Mouse (Mus musculus): ENCODE measurements around the gene Arap2.
"Not testable (repeated sequence)": the region's sequence is repeated elsewhere in the genome, so short reads cannot be mapped to it uniquely, and the experiment has no call there.

Gene Arap2

DNA sequence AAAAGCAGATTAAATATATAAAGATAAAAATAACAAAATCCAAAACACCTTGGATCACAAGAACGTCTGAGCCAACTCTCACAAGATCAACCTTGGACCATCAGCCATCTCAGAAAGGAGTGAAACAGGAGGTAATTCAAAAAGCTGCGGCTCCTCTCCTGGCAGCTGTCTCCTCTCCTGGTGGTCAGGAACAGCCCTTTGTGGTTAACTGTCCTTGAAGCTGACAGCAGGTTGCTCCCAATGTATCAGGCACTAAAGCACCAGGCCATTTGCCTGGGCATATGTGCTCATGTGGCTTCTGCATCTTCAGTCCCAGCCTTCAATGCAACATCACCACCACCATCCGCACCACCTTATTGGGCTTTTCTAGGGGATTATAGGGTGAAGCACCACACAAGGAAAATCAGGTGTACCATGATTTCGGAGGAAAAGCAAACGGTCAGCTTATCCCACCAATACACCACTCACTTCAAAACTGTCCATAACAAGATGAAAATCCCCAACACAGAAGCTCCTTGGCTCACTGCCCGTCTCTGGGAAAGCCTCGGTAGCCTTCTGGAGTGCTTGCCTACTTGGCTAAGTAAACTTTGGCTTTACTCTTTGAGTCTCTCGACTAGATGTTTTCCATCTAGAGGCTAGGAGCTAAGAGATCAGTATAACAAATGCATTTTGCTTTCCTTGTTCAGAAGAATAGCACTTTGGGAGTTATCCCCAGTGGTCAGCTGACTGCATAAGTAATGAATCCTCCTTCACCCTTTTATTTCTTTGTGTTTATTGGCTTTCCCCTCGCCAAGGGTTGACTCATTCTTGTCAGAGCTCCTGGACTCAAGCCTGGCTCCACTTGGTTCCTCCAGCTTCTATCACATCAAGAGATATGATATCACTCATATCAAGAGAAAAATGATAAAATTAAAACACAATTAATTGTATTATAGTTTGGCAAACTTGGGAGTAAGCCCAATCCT, 26.2 kb downstream of the Arap2 start:
- no peak for DNase-seq

GRCm38 (mm10) chr5:62730573-62730972, 35.4 kb downstream of the Arap2 start:
- not testable (repeated sequence) for DNase-seq

- DNase-seq, result no peak
Observed at GRCm38 (mm10) chr5:62725551-62725950, 40.4 kb downstream of the Arap2 start.

DNA sequence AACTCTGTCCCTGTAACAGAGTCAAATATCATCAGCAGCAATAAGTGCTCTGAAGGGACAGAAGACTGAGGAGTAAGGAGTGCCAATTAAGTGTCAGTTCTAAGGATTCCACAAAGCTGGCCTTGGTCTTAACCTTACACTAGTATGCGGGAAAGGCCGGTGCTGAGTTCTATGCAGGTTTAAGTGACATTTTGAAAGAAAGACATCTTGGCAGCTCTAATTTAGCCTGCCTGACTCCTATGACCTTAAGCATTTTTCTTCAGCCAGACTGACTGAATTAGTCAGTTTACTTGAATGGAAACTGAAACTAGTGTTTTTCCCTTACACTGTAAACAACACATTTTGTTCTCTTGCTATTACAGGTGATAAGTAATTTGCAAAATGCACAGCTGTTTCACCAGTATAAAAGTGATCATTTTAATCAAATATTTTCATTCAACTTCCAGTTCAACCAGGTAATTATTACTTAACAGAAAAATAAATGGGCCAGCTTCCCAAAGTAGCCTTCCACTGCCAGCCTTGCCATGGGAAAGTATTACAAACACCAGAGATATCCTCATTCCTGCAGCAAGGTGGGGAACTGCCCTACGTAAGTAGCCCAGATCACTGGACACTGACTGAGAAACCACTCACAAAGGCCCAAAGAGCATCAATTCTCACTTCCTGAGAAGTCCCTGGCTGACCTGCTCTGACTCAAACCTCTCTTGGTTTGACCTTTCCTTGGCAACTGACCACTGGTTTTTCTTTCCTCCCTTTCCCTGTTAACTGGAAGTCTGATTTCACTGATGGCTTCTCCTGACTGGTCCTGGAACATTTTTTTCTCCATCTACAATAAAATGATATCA, 42.5 kb downstream of the Arap2 start:
- DNase-seq, result no peak

- DNase-seq, result no peak
Observed at GRCm38 (mm10) chr5:62716468-62716867, 49.5 kb downstream of the Arap2 start.

- DNase-seq, result no peak
Observed at GRCm38 (mm10) chr5:62715977-62716376, 50.0 kb downstream of the Arap2 start.

DNA sequence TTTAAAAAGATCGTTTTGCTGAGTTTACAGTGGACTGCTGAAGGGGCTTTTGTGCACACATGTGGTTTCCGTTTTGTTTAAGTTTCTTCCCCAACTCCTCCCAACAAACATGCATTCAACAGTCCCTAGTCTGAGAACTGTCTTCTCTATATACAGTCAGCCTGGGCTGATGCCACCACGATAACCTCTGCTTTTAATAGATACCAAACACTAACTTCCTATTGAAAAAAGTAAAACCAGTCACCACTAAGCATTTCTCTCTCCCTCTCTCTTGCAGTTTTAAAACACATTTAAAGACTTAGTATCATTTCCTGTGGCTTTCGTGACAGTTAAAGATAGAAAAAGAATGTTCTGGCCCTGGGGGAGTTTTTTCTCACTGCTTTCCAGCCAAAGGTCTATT, 50.5 kb downstream of the Arap2 start:
- DNase-seq, result no peak

GRCm38 (mm10) chr5:62710955-62711354, 55.0 kb downstream of the Arap2 start:
- no peak for DNase-seq

- DNase-seq, result peak; percentile 59
Observed at GRCm38 (mm10) chr5:62706900-62707299, 59.1 kb downstream of the Arap2 start.

DNA sequence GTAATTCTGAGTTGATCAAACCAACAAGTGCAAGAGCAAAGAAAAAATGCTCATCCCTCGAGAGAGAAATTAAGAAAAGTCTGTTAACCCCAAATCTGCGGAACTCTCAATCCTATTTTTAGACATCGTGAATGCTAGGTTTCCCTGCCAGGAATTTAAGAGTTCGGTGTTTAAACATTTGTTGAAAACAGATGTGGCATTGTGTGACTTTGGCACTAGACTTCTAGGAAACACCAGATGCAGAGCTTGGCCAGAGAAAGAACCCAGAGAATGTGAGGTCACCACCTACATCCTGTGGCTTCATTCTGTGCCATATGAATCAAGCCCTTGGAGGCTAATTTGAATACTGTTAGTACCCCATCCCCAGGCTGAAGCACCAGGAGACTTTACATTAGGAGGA, 76.0 kb downstream of the Arap2 start:
- DNase-seq, result peak; percentile 20

DNA sequence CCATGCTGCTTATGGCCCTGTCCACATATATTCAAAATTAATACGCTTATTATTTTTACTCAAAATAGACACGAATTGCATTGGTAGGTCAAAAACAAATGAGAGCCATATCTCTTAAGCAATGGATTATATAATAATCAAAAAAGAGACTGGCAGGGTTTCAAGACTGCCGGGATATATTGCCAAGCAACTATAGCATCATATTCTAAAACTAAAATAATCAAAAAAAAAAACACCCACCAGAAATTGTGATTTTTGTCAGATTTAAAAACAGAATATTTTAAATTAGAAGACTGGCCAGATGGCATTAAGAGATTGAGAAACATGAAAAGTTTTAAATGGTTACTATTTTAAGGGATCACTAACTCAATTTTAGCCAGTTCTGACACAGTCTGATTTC, 82.2 kb downstream of the Arap2 start:
- DNase-seq, result no peak

- DNase-seq, result no peak
Observed at GRCm38 (mm10) chr5:62683207-62683606, 82.8 kb downstream of the Arap2 start.

- no peak for DNase-seq
Observed at GRCm38 (mm10) chr5:62677390-62677789, 88.6 kb downstream of the Arap2 start.

DNA sequence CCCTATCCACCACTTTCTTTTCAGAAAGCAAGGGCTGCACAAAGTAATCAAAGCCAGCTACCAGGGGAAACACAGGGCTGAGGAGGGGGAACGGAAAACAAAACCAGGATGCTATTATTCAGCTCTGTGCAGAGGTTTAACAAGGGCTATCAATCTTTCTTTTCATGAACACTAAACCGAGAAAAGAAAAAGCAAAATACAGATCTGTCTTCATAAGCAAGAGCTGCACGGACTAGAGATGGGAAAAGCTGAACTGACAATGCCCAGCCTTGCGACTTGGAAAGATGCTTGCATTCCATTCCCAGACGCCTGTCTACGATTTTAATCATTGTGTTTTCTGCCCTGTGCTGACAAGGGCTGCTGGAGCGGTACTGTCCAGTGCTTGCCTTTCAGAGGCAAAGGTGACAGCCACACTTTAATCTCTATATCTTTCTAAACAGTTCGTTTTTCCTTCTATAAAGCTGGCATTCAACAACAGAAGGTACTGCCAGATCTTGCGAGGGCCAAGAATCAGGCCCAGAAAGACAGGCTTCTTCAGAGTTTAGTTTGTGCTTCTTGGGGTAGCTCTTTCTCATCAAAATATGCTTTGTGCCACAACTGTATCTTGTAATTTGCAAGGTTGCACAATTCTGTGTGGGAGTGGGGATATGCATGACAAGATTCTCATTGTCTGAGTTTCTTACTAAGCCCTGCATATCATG, 93.1 kb downstream of the Arap2 start:
- DNase-seq, result peak; percentile 40

DNA sequence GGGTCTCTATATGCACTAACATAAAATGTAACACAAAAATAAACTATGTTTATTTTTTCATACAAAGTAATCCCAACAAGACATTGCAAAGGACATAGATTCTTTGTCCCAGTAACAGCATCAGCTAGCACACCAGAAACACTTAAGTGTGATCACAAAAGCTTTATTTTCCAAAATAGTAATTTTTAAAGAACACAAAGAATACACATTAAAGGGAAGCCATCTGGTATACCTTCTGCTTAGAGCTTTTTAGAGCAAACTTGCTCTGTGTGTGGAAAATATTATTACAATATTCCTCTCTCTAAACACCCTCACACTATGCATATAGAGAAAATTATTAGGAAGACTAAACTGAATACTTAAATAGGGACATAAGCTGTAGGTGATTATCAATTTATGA, 100.6 kb downstream of the Arap2 start:
- DNase-seq, result no peak

DNA sequence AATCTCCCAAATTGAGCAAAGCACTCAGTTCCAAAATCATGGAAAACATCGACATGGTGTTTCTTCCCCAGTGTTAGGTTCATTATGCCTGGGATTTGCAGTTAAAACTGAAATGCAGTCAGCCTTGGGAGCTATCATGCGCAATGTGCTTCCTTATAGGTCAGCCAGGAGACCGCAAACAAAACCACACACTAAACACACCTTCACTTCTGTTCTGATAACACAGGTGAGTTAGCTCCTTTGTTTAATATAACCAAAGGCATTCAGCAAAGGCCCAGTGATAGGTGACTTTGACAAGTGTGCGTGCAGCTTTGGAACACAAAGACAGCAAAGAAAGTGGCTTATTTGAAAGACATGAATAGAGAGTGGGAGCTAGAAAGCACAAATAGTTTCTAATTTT, 101.1 kb downstream of the Arap2 start:
- DNase-seq, result no peak

GRCm38 (mm10) chr5:62663206-62663605, 102.8 kb downstream of the Arap2 start:
- DNase-seq, result no peak

DNA sequence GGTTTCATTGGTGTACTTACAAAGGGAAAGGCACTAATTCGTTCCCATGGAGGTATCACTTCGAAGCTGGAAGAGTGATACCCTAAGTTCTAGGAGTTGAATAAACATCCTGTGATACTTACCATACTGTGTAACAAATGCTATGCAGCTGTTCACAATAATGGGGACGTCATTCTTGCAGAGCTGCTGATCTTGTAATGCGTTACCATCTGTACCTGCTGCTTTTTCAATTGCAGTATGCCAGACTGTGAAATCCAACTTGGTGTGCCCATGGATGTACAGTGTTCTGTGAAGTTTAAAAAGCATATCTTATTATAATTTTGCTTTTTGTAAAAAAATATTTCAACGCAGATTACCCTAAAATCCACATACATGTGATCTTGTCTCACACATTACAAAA, 112.0 kb downstream of the Arap2 start:
- no peak for DNase-seq

- DNase-seq, result no peak
Observed at GRCm38 (mm10) chr5:62642330-62642729, 123.6 kb downstream of the Arap2 start.

DNA sequence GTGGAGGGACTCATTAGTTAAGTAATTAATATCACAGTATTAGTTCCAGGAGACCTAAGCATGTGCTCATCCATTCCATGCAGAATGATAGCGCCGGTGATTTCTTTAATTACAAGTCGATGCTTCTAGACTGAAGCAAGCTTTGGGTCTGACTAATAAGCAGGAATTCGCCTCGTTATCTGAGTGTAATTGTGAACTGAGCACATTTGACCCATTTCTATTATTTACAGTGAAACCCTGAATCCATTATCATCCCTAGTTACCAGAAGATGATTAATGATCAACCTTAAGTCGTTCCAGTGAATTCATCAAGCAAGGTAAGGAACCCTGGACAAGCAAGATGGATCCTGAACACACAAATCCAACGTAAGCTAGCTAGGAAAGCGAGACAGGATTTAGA, 125.5 kb downstream of the Arap2 start:
- DNase-seq, result no peak

DNA sequence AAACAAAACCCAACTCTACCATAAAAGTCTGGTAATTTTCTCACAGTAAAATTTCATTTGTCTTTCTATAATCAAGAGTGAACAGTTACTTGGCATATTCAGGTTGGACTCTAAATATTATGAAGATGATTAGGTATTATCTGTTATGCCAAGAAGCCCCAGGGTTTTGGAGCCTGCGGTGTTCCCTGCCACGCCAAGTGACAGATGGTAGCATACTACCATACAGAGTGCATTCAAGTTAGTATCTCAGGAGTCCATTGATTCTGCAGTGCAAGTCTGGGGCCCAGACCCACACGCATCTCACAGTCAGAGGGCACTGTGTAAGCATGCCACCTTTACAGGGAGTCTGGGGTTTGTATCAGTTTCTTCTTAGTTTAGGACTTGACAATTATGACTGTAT, 129.6 kb downstream of the Arap2 start:
- DNase-seq, result no peak

GRCm38 (mm10) chr5:62628901-62629300, 137.1 kb downstream of the Arap2 start:
- DNase-seq, result no peak

DNA sequence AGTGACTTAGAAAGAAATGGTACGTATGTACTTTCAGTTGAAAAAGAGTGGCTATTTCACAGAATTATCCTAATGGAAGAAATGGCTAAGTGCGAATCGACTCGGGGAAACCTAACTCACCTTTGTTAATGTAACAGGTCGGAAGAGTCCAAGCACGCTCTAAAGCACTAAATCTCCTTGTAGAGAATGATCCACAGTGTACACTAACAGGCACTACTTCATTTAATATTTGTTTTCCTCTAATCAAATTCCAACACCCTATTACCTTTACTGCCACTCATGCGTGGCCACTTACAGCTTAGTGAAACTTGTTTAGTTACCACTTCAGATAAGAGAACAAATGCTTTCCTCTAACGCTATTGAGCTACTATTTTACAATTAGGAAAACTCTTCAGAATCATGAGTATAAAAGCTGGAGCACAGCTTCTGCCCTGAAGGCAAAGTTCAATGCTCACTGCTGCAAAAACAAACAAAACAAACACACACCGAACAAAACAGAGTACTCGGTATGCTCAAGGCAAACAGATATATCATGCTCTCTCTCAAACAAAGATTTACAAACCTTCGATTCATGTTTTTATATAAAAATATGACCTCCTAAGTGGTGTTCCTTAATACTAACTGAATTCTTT, 143.0 kb downstream of the Arap2 start:
- no peak for DNase-seq
